Mouse (Mus musculus) induced T-regulatory cell, adult 2 months (primary cell): ENCODE data around the gene 1700020N01Rik.

Experiments used
- DNase-seq: peaks from one replicate; pipeline ENCODE4 v3.0.0-alpha.2; 2012; ENCODE audit warnings: low read depth

1700020N01Rik gene

DNA sequence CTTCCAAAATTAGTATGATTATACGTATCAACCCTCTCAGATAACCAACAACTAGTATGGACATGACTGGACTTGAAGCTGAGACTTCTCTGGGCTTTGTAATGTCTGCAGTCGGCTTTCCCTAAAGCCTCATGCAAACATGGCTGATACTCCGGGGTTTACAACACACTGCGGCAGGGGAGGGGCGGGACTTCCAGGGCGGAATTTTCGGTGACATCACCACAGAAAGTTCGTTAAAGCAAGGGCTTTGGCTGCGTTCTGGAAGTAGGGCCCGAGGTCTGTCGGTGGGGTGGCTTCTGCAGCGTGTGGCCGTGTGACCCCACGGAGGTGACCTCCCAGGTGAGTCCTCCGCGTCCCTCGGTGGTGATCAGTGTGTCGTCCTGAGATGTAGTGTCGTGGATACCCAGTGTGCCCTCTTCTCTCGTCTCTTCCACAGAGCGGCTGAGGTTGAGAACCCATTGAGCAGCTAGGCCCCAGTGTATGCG, at the start of gene 1700020N01Rik:
TSS of gene 1700020N01Rik (plus strand) at position 250 of the 485 bp plus-strand sequence.
- DNase-seq, result no peak

DNA sequence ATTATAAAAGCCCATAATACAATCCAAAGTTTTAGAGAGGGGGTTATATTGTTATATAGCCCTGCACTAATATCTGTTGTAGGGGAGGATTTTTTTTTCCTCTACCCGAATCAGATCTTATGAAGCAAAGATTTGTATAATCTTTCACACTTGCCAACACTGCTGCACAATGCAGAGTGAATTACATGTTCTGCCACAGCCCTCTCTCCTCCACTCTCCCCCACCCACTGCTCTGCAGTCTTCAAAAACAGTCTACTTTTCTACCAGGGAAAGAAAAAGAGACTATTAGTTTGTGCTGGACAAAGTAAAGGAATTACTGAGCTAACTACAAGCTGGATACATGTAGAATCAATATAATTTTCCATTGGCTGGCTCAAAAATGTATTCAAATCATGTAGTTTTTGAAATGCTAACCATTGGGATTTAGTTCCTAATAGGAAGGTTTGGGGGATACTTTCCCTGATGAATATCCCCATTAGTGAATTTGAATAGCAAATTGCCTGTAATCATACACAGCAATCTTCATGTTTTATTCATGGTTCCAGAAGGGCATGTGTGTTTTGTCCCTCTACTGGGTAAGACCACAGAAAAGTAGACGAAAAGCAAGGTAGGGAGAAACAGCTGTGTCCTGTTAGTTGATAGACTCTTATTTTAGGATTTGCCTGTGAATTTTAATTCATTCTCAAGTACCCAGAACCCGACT, 49.2 kb upstream of the 1700020N01Rik start:
- no peak for DNase-seq

DNA sequence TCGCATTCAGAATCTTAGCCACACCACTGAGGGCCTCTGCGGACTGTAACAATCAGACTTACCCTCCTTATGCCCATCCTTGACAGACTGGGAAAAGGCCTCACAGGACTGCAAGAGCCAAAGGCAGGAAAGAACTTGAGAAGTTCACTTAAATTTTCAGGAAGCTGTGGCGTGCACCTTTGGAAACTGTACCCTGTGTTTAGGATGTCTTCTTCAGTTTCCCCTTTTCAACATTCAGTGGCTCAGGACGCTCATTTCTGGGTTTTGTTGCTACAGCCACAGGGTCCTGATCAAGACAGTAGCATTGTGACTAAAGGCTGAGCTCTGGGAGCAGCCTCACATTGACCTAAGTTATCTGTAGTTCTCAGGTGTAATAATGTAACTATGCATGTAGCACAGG, 48.2 kb upstream of the 1700020N01Rik start:
- DNase-seq, result no peak

DNA sequence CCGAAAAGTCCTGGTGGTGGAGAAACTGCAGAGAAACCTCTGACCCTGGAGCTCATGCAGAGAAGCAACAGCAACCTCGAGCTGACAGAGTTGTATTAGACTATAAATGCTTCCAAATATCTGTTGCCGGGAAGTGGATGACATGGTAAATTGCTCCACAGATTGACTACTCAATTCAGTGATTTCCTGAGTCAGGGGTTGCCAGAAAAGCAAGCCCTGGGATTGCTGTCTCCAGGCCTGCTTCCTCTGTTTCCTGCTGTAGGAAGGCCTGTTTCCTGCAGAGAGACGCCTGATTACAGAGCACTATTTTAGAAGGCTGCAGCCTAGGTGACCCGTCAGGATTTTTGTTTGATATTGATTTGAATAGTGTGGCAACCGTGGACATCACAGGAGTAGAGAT, 47.5 kb upstream of the 1700020N01Rik start:
- DNase-seq, result no peak

DNA sequence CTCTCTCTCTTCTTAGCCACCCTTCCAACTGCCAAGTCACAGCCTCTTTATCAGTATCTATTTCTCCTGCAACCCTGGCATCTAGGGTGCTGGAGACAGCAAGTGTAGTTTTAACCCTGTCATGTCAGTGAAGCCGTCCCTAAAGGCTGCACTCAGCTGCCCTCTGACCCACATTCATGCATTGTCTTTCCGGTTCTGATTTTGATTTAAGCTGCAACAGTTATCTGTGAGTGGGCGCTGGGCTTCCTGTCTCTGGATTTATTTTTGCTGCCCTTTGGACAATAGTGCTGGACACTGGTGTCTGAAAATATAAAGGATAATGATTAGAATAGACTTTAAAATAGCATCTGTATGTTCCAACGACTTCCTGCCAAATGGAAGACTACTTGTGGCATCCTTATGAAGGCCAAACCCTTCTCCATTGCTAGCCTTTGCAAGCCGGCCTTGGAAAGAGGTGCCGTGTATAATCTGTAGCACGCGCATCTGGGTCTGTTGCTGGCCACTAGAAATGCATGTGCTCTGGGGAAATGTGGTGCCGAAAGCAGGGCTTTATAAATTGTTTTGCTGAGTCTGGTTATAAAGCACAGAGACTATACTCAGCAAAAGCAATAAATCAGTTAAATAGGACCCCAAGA, 44.0 kb upstream of the 1700020N01Rik start:
- no peak for DNase-seq

DNA sequence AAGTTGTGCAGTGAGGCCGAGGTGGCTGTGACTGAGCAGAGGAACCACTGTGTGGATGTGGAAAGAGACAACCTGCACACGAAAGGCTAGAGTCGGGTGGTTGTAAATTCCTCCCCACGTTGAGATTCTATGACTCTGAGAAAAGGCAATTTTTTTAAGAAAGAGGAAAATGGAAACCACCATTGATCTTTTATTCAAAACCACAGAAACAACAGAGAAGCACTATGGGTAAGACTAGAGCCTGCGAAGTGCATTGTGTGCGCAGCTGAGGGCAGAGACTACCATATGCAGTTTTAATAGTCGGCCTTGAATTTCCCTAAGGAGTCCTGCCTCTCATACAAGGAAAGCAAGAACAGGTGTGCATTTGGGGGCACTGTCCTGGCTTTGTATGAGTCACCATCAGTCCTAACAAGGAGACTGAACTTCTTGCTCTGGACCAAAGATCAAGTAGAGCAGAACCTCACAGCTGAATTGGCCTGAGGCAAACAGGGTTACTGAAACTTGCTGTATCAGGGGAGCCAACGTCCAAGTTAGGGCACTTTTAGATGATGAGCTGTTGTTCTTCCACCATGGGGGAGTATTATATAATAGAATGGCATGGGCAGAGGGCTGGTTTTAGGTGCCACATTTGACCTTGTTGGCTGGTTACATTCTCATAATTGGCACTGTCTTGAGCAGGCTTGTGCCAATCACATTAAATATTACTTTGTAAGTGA, 39.8 kb upstream of the 1700020N01Rik start:
- peak; percentile 57 for DNase-seq

DNA sequence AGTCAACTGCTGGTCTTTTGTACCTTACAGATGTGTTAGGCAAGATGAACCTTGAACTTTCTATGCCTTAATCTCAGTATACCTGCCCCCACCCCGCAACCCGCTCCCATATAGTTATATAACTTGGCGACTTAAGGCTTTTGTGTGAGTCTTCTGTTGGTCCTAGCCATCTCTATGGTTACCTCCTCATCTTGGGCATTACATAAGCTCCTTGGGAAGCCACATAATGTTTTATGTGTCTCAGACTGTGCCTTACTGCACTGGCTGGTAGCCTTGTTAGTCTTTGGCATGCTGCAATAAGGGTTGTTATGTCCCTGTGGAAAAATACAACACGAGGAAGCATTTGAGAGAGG, 39.3 kb upstream of the 1700020N01Rik start:
- DNase-seq, result no peak

DNA sequence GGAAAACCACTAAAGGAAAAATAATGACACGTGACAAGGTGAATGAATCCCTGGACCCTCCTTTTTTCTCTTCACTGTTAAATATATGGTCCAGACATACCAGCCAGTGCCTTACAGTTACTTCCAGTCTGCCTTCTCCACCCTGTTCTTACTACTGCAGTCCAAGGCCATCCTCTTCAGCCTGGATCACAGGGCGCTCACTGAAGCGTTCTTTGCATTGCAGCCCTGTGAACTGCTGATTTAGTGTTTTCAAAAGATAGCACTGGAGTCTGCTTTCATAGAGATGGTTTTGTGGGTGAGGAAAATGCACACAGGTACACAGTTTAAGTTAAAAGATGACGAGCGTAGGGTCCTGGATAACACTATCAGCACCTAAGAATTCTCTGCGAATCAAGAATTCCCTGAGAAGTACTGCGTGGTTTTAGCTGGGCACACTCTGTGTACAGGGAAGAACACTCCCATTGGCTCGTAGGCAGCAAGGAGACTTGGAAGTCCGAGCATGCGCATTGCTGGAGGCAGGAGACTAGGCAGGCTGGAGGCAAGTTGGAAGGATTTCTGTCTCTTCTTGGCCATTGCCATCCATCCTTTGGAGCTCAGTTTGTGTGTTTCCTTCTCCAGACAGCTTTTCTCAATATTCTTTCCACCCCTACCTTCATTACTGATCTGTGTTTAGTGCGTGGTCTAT, 37.9 kb upstream of the 1700020N01Rik start:
- no peak for DNase-seq

DNA sequence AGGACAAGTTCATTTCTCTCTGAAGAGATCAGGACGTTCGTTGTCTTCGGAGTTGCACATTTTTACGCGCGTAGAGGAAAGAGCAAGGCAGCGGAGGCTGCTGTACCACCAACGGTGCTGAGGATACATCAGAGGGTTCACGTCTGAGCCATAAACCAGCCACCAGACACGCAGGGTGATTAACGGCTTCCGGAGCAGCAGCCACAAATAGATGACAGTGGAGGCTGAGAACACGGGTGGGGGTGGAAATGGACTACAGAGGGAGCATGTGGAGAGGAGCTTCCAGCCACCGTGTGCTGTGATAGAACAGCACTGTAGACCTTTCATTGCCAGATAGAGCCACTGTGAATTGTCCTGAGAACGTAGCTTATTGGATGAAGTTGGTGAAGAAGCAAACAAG, 33.2 kb upstream of the 1700020N01Rik start:
- DNase-seq, result peak; percentile 62

DNA sequence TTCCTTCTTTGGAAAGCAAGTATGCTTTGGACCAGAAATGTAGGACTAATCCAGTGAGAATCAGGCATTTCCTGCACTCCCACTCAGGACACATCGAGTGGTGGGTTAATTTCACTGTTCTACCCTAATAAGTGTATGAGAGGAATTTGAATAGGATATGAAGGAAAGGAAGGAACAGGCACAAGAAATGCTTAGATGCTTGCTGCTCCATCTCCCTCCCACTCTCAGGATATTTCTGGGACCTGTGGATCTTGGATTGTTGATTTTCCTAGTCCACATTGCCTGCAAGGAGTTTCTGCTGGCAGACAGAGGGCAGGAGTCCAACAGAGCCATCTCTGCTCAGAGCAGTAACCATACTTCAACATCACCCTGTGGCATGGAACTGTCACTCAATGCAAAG, 31.8 kb upstream of the 1700020N01Rik start:
- no peak for DNase-seq

DNA sequence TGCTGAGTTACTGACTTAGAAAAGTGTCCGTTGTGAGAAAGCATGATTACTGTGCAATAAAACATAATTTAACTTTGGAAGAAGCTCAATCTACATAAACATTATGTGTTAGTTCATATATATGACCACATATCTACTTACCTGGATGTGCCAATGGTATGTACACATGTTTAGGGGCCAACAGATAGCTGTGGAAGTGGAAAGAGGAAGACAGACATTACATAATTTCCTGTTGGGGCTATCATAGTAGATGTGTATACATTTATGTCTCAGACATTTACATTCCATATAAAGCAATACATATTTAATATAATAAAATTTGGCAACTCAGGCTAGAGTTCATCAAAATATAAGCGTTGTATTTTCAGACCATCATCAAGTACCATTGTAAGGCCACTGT, 29.5 kb upstream of the 1700020N01Rik start:
- DNase-seq, result no peak

DNA sequence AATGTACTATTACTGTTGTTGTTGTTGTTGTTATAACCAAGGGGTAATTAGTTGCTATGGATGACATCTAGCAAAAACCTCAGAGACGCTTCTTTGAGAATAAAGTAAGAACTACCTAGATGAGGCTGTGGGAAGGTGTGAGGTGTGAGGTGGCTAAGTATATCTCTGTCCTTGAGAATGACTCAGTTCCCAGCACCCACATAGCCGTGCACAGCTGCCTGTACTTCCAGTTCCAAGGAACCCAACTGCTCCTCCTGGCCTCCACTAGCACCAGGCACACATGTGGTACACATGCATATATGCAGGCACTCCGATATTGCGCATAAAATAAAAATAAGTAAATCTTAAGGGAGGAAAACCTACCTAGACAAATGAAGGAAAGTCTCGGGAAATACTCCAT, 28.8 kb upstream of the 1700020N01Rik start:
- no peak for DNase-seq

DNA sequence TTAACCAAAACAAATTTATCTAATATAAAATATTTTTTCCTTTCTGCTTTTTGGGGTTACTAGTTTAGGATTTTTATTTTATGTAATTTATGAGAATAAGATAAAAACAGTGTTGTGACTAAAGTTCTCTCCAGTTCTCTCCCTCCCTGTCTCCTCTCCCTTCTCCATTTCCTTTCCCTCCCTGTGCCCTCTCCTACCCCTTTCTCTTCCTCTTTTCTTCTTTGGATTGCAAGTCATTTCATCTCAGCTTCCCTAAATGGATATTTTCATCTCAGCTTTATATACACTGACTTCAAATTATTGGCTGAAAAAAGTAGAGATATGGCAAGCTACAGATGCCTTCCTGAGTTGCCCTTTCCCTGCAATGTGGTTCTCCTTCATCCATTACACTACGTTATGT, 26.9 kb upstream of the 1700020N01Rik start:
- DNase-seq, result no peak

DNA sequence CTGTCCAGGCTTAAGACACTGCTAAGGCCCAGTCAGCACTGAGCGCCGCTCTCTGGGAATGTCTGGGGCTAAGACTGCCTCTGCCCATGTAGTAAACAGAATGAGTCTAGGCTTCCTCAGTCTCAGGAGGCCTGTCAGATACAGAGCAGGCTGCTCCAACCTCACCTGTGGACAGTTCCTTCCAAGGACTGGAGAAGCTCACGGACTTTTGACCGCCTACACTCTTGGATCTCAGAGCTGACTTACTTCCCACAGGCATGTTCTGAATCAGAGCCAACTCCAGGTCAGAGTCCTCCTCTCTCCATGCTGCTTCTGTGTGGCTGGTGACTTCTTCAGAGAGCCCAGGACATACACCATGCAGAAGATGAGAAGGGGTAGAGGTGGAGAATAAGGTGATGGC, 21.3 kb upstream of the 1700020N01Rik start:
- no peak for DNase-seq

DNA sequence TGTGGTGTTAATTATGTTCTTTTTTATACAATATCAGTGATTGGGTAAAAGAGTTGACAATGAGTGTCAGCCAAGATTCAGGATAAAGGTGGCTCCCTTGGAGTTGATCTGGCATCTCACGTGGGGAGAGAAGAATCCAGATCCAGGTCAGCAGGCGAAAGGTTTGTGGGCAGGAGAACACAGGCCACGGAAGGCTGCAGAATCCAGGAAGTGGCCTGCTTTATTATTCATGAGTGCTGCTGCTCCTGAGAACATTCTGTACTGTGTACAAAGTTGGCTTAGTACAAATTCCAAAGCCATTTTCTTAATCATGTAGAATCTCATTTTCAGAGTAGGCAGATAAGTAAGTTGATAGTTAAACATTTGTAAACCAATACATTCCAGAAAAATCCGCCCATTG, 19.2 kb upstream of the 1700020N01Rik start:
- no peak for DNase-seq

DNA sequence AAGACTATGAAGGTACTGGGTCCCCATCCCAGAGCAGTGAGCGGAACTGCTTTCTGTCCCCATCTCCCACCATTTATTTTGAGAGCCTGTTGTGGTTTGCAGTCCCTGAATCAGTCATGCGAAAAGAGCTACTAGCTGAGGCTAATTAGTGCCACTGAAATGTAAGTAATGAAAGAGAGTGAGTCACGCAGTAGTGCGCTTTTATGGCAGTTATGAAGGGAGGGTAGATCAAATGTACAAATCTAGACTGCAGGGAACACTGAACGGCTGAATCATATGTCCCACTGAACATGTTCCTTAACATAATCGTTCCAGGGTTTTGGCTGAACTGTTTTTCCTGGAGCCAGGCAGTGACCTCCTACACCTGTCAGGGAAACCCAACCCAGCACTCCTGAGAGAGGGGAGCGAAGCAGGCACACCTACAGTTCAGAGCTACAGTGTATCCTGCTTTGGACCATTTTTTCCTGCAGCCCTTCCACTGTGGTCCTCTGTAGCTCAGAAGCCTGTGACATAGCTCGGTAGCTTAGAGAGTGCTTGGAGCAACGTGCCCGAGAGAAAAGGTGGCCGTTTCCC, 17.1 kb upstream of the 1700020N01Rik start:
- no peak for DNase-seq

DNA sequence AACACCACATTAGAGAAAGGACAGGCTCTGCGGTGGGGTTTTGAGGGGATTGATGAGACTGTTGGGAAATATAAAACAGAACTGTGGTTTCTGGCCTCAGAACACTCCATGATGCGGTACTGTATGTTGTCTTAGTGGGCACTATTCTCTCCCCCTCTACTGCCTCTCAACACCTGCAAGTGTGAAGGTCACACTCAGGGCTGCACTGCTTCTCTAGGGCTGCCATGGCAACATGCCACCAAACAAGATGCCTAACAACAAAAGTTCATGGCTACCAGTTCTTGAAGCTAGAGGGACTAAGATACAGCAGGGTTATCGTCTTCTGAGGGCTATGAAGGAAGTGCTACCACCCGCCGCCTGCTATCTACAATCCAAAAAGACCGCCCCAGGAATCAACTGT, 15.1 kb upstream of the 1700020N01Rik start:
- no peak for DNase-seq

DNA sequence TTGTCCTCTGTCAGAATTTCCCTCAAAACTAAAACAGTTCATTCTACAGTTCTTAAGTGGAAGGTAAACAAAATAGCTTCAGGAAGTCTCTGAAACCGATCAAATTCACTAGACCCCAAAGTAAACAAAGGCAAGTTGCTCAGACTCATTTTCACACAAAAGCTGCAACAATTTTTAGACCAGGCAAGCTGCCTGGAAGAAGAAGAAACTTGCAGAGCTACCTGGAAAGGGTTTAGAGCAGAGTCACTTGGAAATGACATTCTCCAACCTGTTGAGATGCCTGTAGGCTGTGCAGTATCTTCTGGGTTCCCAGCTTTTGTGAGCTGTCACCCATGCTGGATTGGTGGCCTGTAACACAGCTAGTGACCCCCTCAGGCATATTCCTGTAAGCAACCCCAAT, 11.4 kb upstream of the 1700020N01Rik start:
- DNase-seq, result no peak

DNA sequence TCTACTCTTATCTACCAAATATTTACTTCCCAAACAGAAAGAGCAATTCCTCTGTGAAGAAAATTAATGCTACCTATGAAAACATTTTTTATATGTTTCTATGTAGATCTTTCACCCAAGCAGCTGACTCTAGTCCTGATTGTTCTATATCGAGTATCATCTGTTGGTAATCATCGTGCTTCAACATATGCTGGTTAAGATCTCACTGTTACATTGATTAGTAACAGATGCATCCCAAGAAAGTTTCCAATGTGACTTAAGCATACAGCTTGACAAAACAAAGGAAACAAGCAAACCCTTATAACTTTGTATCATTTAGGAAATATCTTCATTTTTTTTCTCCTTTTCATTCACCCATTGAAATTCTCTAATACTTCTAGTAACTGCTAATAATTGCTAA, 5.9 kb upstream of the 1700020N01Rik start:
- DNase-seq, result no peak

DNA sequence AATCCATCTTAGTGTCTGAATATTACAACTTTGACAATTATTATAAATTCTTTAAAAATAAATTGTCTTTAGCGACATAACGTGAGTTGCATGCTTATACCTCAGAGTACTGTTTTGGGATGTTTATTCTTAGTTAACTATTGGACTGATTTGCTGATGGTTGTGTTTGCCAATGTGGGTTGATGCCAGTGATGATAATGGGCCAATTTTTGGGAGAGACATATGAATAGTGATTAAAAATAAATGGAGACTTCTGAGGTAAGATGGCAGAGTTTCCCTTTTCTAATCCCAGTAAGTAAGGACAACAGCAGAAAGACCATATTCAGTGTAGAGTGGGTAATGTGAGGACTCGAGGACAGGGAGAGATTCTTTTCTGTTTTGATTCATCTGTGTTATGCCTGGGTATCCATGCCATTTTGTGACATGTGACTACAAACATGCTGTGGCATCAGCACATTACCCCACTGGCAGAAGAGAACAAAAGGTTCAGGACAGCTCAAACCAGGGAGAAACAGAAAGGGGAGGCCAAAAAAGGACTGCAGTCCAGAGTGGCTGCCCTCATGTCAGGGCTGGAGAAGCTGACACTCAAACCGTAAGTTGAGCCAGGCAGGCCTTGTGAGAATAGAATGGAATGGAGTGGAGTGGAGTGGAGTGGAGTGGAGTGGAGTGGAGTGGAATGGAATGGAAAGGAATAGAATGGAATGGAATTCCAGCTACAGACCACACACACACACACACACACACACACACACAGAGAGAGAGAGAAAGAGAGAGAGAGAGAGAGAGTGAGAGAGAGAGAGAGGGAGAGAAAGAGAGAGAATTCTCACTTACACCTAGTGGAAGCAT, 4.7 kb upstream of the 1700020N01Rik start:
- no peak for DNase-seq

DNA sequence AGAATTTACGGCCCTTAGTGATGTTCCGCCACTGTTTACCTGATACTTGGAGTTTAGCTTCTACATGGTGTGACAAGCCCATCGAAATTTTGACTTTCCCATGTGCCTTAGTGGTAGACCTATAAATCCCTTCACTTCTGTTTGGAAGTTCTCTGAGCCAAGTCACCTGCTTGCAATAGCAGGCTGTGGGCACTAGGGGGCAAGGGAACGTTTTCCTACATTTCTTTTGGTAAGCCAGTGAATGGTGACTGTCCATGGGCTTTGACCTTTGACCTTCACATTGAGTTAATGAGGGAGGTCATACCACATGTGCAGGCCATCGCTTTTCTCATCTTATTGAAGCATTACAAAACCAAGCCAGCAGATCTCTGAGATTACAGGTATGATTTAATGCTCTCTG, 8.0 kb downstream of the 1700020N01Rik start:
- DNase-seq, result peak; percentile 76
